Mouse (Mus musculus) cerebellum, adult (tissue): ENCODE measurements around the gene Htra3.

Source experiments
- ATAC-seq: cut with Nextera tagmentation; 2 replicates; pipeline ENCODE4 v1.9.2; 2017; ENCODE audit warnings: mild to moderate bottlenecking, moderate library complexity, mixed read lengths; ENCODE audit not compliant: insufficient number of reproducible peaks, low FRiP score, low TSS enrichment

Gene Htra3

GRCm38 (mm10) chr5:35701042-35701441 lies 21.5 kb upstream of the Htra3 start:
- ATAC-seq = peak; percentile 33; the same call in 1 of the 2 replicates

GRCm38 (mm10) chr5:35695815-35696214 lies 16.2 kb upstream of the Htra3 start:
- no peak for ATAC-seq

- ATAC-seq = no peak
Observed at GRCm38 (mm10) chr5:35693638-35694037, 14.1 kb upstream of the Htra3 start.

- ATAC-seq = no peak
Observed at GRCm38 (mm10) chr5:35691246-35691645, 11.7 kb upstream of the Htra3 start.

- no peak for ATAC-seq
Observed at GRCm38 (mm10) chr5:35690485-35691165, 11.0 kb upstream of the Htra3 start.

- ATAC-seq = no peak
Observed at GRCm38 (mm10) chr5:35689374-35689773, 9.8 kb upstream of the Htra3 start.

- ATAC-seq = no peak
Observed at GRCm38 (mm10) chr5:35688851-35689250, 9.3 kb upstream of the Htra3 start.

- no peak for ATAC-seq
Observed at GRCm38 (mm10) chr5:35687098-35687497, 7.5 kb upstream of the Htra3 start.

- no peak for ATAC-seq
Observed at GRCm38 (mm10) chr5:35686336-35686735, 6.8 kb upstream of the Htra3 start.

GRCm38 (mm10) chr5:35685079-35685478 lies 5.5 kb upstream of the Htra3 start:
- ATAC-seq = no peak

- no peak for ATAC-seq
Observed at GRCm38 (mm10) chr5:35680958-35681357, 1.4 kb upstream of the Htra3 start.

- ATAC-seq = no peak
Observed at GRCm38 (mm10) chr5:35676964-35677363, 2.6 kb downstream of the Htra3 start.

- no peak for ATAC-seq
Observed at GRCm38 (mm10) chr5:35674081-35674555, 5.5 kb downstream of the Htra3 start.

- ATAC-seq = no peak
Observed at GRCm38 (mm10) chr5:35673086-35673485, 6.5 kb downstream of the Htra3 start.

- ATAC-seq = no peak
Observed at GRCm38 (mm10) chr5:35672581-35672980, 7.0 kb downstream of the Htra3 start.

GRCm38 (mm10) chr5:35671474-35671891 lies 8.1 kb downstream of the Htra3 start:
- no peak for ATAC-seq

- no peak for ATAC-seq
Observed at GRCm38 (mm10) chr5:35670412-35670801, 9.2 kb downstream of the Htra3 start.

- no peak for ATAC-seq
Observed at GRCm38 (mm10) chr5:35669747-35670411, 9.7 kb downstream of the Htra3 start.

GRCm38 (mm10) chr5:35666152-35666551 lies 13.4 kb downstream of the Htra3 start:
- ATAC-seq = no peak

GRCm38 (mm10) chr5:35662021-35662545 lies 17.5 kb downstream of the Htra3 start:
- no peak for ATAC-seq

- ATAC-seq = no peak
Observed at GRCm38 (mm10) chr5:35661210-35661609, 18.4 kb downstream of the Htra3 start.

- no peak for ATAC-seq
Observed at GRCm38 (mm10) chr5:35659503-35659902, 20.1 kb downstream of the Htra3 start.
